Mouse (Mus musculus) central nervous system, embryonic 18 days (tissue): Measurements from ENCODE around the gene Ctu2. TPM values are rescaled to one million over a fixed set of nuclear protein-coding genes. Genes with fewer than 3 reads are reported as not detected.

Experiments
- polyA plus RNA-seq: library from polyadenylated mRNA; depleted of rRNA; stranded (reverse); fragments of >200 nt; gene quantifications from 2 replicates; pipeline ENCODE4 v1.2.3, GENCODE M21; 2012; rRNA removed

The Ctu2 gene
- 94.0 and 94.5 TPM in 2 replicates for polyA plus RNA-seq

GRCm38 (mm10) chr8:122475580-122476320 is at the start of gene Ctu2, which contains the start of gene Rnf166:
Ctu2 (plus strand) TSS chr8:122476143.
Rnf166 (minus strand) TSS chr8:122476064.

GRCm38 (mm10) chr8:122432443-122433268 is 43.3 kb upstream of the Ctu2 start, which contains the start of gene Cyba:
Cyba (minus strand) TSS chr8:122432930.

GRCm38 (mm10) chr8:122443262-122444006 is 32.5 kb upstream of the Ctu2 start, which contains the start of gene Mvd:
Mvd (minus strand) TSS chr8:122443422.

GRCm38 (mm10) chr8:122460524-122461472 is 15.1 kb upstream of the Ctu2 start, which contains the start of gene Snai3:
Snai3 (minus strand) TSS chr8:122460733.

Other genes with a start within 250 kb of the Ctu2 start
- 6.6 and 6.8 TPM in 2 replicates for gene Zfpm1, start 194.0 kb upstream of the Ctu2 start, polyA plus RNA-seq
- 0.66 and 0.67 TPM in 2 replicates for gene Trhr2, start 115.4 kb upstream of the Ctu2 start, polyA plus RNA-seq
- 34.3 and 36.5 TPM in 2 replicates for gene Zc3h18, start 99.5 kb upstream of the Ctu2 start, polyA plus RNA-seq
- 0.44 and 0.49 TPM in 2 replicates for gene Il17c, start 54.1 kb upstream of the Ctu2 start, polyA plus RNA-seq
- 16.3 and 19.0 TPM in 2 replicates for gene Cyba, start 43.2 kb upstream of the Ctu2 start, polyA plus RNA-seq
- 94.1 and 97.0 TPM in 2 replicates for gene Mvd, start 32.7 kb upstream of the Ctu2 start, polyA plus RNA-seq
- gene Snai3, start 15.4 kb upstream of the Ctu2 start, polyA plus RNA-seq = 0.25 TPM in 1 of 2 replicates, not detected in the other
- 48.6 TPM in 2 replicates for gene Rnf166, start 79 bp upstream of the Ctu2 start, polyA plus RNA-seq
- gene Piezo1, start 75.2 kb downstream of the Ctu2 start, polyA plus RNA-seq = 16.1 and 19.0 TPM in 2 replicates
- gene Cdt1, start 91.9 kb downstream of the Ctu2 start, polyA plus RNA-seq = 10.5 and 11.4 TPM in 2 replicates
- gene Aprt, start 100.8 kb downstream of the Ctu2 start, polyA plus RNA-seq = 117 and 121 TPM in 2 replicates
- gene Galns, start 135.3 kb downstream of the Ctu2 start, polyA plus RNA-seq = 8.0 and 8.2 TPM in 2 replicates
- gene Trappc2l, start 135.5 kb downstream of the Ctu2 start, polyA plus RNA-seq = 161 and 186 TPM in 2 replicates
- not detected in 2 replicates for gene Pabpn1l, start 146.6 kb downstream of the Ctu2 start, polyA plus RNA-seq
- 6.3 and 8.0 TPM in 2 replicates for gene Cbfa2t3, start 223.0 kb downstream of the Ctu2 start, polyA plus RNA-seq